Mouse (Mus musculus): ENCODE measurements around the gene Lsm8.
A peak's percentile ranks its signal among the peaks of the same experiment; 100 is the strongest.
"Not testable (repeated sequence)": the region's sequence is repeated elsewhere in the genome, so short reads cannot be mapped to it uniquely, and the experiment has no call there.

Gene Lsm8

GRCm38 (mm10) chr6:18848051-18848701 is at the start of gene Lsm8:
Gene Lsm8, plus strand, starts transcription at chr6:18848579.
- peak; percentile 97 for DNase-seq

DNA sequence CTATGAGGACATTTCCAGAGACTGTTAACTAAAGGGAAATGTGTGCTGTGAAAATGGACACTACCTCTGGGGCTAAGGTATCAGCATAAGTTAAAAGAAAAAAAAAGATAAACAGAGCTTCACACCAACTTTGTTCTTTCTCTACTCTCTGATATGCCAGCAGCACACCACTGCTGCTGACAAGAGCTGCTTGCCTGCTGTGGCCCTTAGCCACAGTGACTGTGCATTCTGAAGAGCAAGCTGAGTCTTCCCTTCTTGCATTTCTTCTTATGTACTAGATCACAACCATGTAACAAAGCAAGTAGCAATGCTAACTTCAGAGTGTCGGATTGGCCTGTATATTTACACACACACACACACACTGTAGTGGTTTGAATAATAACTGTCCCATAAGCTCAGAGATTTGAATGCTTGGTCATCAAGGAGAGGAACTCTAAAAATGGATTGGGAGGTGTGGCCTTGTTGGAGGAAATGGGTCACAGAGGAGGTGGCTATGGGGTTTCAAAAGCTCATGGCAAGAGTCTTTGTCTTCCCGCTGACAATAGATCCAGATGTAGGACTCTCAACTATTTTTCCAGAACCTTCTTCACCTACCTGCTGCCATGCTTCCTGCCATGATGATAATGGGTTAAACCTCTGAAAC is 47.4 kb upstream of the Lsm8 start:
- DNase-seq, result no peak

DNA sequence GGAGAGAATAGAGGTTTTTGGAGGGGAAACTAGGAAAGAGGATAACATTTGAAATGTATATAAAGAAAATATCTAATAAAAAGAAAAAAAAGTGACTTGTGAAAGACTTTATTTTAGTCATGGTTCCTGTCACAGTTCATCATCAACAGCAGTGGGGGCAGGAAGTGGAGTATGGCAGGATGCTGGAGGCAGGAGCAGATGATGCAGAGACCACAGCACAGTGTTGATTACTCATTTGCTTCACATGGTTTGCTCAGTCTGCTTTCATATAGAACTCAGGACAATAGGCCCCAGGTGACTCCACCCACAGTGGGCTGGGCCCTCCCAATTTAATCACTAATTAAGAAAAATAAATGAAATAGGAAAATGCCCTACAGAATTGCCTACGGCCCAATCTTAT is 35.8 kb upstream of the Lsm8 start:
- no peak for DNase-seq

GRCm38 (mm10) chr6:18815606-18816005 is 32.8 kb upstream of the Lsm8 start:
- DNase-seq, result no peak

- peak; percentile 22 for DNase-seq
Measured at GRCm38 (mm10) chr6:18819343-18819742, 29.0 kb upstream of the Lsm8 start.

DNA sequence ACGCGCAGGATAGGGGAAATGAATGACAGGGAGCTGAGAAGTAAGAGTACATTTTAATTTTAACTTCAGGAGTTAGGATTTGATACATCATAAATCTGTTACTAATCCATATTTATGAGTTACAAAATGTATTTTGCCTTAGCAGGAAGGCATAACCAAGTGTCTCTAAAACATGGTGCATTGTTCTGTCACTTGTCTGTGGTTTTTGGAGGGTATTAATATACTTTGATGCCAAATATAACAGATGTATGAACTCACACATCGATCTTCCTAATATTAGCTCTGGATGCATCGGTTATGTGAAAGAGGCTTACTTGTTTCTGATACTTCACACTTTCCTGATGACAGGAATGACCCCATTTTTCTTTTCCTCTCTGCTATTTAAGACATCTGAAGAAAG is 28.1 kb upstream of the Lsm8 start:
- DNase-seq, result no peak

DNA sequence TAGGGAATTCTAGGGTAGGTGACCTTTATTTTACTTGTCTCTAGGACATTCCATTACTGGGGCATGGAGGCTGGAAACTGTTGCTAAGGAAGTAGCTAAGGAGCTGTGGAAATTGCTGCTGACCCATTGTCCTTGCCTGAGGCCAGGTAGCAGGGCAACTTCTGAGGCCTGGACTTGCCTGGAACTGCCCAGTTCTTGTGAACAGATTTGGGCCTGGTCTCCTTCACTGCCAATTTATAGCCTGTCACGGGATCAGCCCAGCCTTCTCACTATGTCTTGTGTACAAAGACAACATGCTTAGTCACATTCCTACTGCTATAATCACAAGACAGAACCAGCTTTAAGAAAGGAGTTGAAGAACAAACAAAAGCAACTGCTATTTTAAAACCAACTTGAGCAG is 25.6 kb upstream of the Lsm8 start:
- no peak for DNase-seq

GRCm38 (mm10) chr6:18832958-18833357 is 15.4 kb upstream of the Lsm8 start:
- no peak for DNase-seq

DNA sequence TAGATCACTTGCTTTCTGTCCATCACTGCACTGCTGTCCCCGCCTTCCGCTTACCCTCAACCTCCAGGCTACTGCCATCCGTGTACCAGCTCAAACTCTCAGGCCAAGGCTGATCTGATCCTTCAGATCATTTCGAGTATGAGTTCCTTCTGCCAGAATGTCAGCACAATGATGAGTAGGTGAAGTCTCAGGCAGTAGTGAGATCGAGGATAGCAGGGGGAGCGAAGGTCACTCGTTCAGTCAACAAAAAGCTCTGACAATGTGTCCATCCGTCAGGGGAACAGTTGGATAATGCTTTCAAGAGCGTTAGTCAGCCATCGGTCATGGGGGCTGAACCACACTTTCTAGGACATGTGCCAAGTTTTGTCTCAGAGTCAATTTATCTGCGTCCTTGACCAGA is 3.9 kb upstream of the Lsm8 start:
- DNase-seq, result not testable (repeated sequence)

DNA sequence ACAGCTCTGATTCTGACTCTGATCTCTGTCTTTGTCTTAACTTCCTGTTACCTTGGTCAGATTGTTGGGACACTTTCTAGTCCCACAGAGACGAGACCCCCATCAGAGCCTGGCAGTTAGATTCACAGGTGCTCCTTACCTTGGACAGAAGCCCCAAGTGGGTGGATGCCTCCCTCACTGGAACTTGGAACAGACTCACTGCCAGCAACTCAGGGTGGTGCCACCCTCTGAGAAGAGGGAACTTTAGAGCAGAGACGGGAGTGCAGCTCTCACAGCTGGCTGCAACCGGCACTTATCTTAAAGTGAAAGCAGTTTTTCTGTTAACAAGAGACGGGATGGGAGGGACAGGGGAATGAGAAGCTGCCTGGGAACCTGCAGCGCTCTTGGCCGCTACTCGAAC is 2.8 kb upstream of the Lsm8 start:
- not testable (repeated sequence) for DNase-seq

GRCm38 (mm10) chr6:18848702-18849061 is 303 bp downstream of the Lsm8 start:
- DNase-seq, result no peak

- DNase-seq, result no peak
Measured at GRCm38 (mm10) chr6:18855323-18855722, 6.9 kb downstream of the Lsm8 start.

- no peak for DNase-seq
Measured at GRCm38 (mm10) chr6:18856487-18857078, 8.2 kb downstream of the Lsm8 start.

GRCm38 (mm10) chr6:18866018-18866417 is 17.6 kb downstream of the Lsm8 start, which contains the start of gene Ankrd7:
Gene Ankrd7, plus strand, starts transcription at chr6:18866318.
- no peak for DNase-seq

DNA sequence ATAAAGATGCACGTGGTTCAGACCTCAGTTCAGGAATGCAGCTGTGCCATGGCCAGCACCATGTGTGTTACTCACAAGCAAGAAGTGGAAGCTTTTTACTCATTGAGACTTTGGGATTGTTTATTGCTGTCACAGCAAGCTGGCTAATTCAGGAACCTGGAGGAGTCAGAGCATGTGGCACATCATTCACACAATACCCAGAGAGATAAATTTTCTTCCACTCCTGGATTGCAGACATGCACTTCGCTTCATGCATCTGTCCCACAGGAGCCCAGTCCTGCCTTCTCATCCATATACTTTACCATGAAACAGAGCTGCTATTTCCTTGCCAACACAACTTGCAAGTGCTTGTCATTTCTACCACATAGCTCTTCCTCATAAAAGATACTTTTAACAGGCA is 40.7 kb downstream of the Lsm8 start:
- DNase-seq, result no peak

DNA sequence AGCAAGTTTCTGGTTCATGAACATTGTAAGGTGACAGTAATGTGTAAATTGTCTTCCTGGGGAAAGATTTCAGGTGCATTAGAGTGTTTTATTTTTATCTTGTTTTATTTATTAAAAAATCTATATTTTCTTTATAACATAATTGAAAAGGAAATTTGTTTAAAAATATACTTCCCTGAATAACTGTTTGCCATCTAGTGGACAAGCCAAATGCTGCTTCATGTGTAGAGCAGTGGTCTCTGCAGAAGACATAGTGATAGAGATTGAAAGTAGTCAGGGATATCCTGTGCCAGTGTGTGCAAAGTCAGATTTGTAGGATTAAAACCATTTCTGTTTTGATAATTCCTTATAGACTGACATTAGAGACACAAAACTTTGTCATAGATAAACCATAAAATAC is 45.8 kb downstream of the Lsm8 start:
- DNase-seq, result no peak

All from liver (tissue).